9 mouse cellular contexts compared by ENCODE assay signal in the genomic region with DNA sequence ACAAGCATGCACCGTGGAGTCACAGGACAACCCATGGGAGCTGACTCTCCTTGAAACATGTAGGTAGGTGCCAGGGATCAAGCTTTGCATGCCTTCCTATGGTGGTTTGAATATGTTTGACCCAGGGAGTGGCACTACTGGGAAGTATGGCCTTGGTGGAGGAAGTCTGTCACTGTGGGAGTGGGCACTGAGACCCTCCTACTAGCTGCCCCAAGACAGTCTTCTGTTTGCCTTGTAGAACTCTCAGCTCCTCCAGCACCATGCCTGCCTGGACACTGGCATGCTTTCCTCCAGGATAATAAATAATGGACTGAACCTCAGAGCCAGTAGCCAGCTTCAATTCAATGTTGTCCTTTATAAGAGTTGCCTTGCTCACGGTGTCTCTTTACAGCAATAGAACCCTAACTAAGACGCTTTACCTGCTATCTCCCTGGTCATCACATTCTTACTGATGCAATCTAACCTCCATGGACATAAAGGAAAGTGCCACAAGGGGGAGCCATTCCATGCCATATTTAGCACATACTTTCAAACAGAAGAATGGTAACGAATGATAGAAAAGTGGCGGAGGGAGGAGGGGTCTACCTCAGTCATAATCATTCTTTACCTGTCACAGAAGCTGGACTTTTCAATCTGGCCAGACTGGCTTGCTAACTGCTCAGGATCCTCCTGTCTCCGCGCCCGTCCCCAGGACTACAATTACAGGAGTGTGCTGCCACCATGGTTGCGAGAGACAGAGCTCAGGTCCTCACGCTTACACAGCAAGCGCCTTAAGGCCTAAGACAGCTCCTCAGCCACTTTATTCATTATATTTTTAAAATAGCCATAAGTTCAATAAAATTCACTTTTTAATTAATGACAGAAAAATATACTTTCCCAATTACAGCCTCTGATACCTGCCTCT. TPM values are rescaled to one million over a fixed set of nuclear protein-coding genes. Genes with fewer than 3 reads are reported as not detected.
DNase-seq lines count a peak whose midpoint lies in the region; ATAC-seq and TF ChIP-seq lines count a peak whose summit lies in the region.
"Had no signal": no experiment of that assay in that cellular context is flagged by ENCODE, and none has a peak within 500 bp of the region (broad histone marks: within the 10 kb centered on the region; RNA-seq: fewer than 3 reads in every experiment).

No protein-coding gene starts in this region.

- 79% methylated on average over 11 of the region's 11 CpGs for WGBS in kidney, embryonic 14.5 days
- 75% methylated on average over 11 of the region's 11 CpGs for WGBS in limb, embryonic 11.5 days
- 69% methylated on average over 11 of the region's 11 CpGs for WGBS in stomach, postnatal 0 days

- no peaks in the 10 kb centered on the region for H3K36me3 ChIP-seq in kidney, embryonic 14.5 days (ENCODE audit: control insufficient read depth, insufficient read depth, low read length)
- H3K36me3 ChIP-seq in limb, embryonic 11.5 days (ENCODE audit: control insufficient read depth, insufficient read depth, low read length), result no peaks in the 10 kb centered on the region; the same call in 1 of the 2 replicates
- H3K36me3 ChIP-seq in stomach, postnatal 0 days (ENCODE audit: control insufficient read depth, insufficient read depth, low read length), result no peaks in the 10 kb centered on the region

- H3K9me3 ChIP-seq in kidney, embryonic 14.5 days (ENCODE audit: control insufficient read depth, low read length), result no peaks in the 10 kb centered on the region
- no peaks in the 10 kb centered on the region for H3K9me3 ChIP-seq in limb, embryonic 11.5 days (ENCODE audit: control insufficient read depth, low read length)
- H3K9me3 ChIP-seq in stomach, postnatal 0 days (ENCODE audit: control insufficient read depth, low read length), result no peaks in the 10 kb centered on the region
- H3K9me3 ChIP-seq: embryonic facial prominence, embryonic 13.5 days had no signal

- no peak overlapping the region for H3K27ac ChIP-seq in kidney, embryonic 14.5 days (ENCODE audit: low read depth, low read length)
- H3K27ac ChIP-seq in limb, embryonic 11.5 days (replicated peaks; ENCODE audit: low read depth, low read length), result no peak overlapping the region
- H3K27ac ChIP-seq in stomach, postnatal 0 days (replicated peaks), result no peak overlapping the region
- H3K27ac ChIP-seq: embryonic facial prominence, embryonic 13.5 days had no signal

- H3K4me1 ChIP-seq in kidney, embryonic 14.5 days (ENCODE audit: control insufficient read depth, insufficient read depth, low read length), result no peaks in the 10 kb centered on the region
- H3K4me1 ChIP-seq in limb, embryonic 11.5 days (ENCODE audit: control insufficient read depth, insufficient read depth, low read length), result no peaks in the 10 kb centered on the region
- no peaks in the 10 kb centered on the region for H3K4me1 ChIP-seq in stomach, postnatal 0 days (replicated peaks; ENCODE audit: control insufficient read depth, insufficient read depth)
- H3K4me1 ChIP-seq: embryonic facial prominence, embryonic 13.5 days had no signal

- H3K4me3 ChIP-seq in kidney, embryonic 14.5 days (ENCODE audit: low read length), result no peak overlapping the region
- H3K4me3 ChIP-seq in limb, embryonic 11.5 days (ENCODE audit: low read depth, low read length), result no peak overlapping the region
- no peak overlapping the region for H3K4me3 ChIP-seq in stomach, postnatal 0 days (ENCODE audit: low read depth, low read length)
- H3K4me3 ChIP-seq: embryonic facial prominence, embryonic 13.5 days had no signal

- peak; percentile 79 for DNase-seq in A20 (ENCODE audit: low read depth, low spot score)
- DNase-seq in gastrocnemius, postnatal 25 days, result peak; percentile 20
- DNase-seq in limb, embryonic 11.5 days (ENCODE audit: low spot score), result peak; percentile 66
- peak; percentile 57 for DNase-seq in stomach, postnatal 0 days (ENCODE audit: low spot score)

- no peaks in the 10 kb centered on the region for H3K27me3 ChIP-seq in kidney, embryonic 14.5 days (ENCODE audit: control insufficient read depth, insufficient read depth, low read length)
- H3K27me3 ChIP-seq in limb, embryonic 11.5 days (ENCODE audit: control insufficient read depth, insufficient read depth, low read length), result no peaks in the 10 kb centered on the region
- H3K27me3 ChIP-seq in stomach, postnatal 0 days (ENCODE audit: control insufficient read depth, insufficient read depth, low read length), result no peaks in the 10 kb centered on the region
- H3K27me3 ChIP-seq: embryonic facial prominence, embryonic 13.5 days had no signal

- ATAC-seq in activated CD4-positive, CD25-positive, alpha-beta regulatory T cell, adult 4 months, result peak; percentile 69
- peak; percentile 79 for ATAC-seq in common myeloid progenitor, adult 5-6 weeks (replicated peaks; ENCODE audit: low read depth, poor library complexity, severe bottlenecking)
- ATAC-seq in kidney, embryonic 14.5 days (ENCODE audit: low FRiP score, low TSS enrichment), result peak; percentile 28; the same call in 1 of the 2 replicates
- no peak for ATAC-seq in limb, embryonic 11.5 days (ENCODE audit: insufficient number of reproducible peaks, low FRiP score, low TSS enrichment, low read depth)
- ATAC-seq in monocyte, adult 5-6 weeks (replicated peaks; ENCODE audit: insufficient number of reproducible peaks, low FRiP score, low TSS enrichment, poor library complexity, severe bottlenecking), result peak; percentile 80
- ATAC-seq in stomach, postnatal 0 days (ENCODE audit: low FRiP score, low TSS enrichment), result 0 out of 2 replicates have a peak, but pooled peaks have one; percentile 45

- H3K4me2 ChIP-seq in kidney, embryonic 14.5 days (replicated peaks; ENCODE audit: low read depth, low read length), result no peak overlapping the region
- H3K4me2 ChIP-seq in limb, embryonic 11.5 days (ENCODE audit: low read depth, severe bottlenecking), result no peak overlapping the region
- no peak overlapping the region for H3K4me2 ChIP-seq in stomach, postnatal 0 days (replicated peaks; ENCODE audit: low read depth)
- H3K4me2 ChIP-seq: embryonic facial prominence, embryonic 13.5 days had no signal

- TF ChIP-seq EP300 in stomach, postnatal 0 days (optimal IDR thresholded peaks at IDR 0.05), result no peak

- peak; percentile 93 for TF ChIP-seq CTCF in stomach, postnatal 0 days (IDR thresholded peaks at IDR 0.05; ENCODE audit: low read depth)

- no peak overlapping the region for H3K9ac ChIP-seq in kidney, embryonic 14.5 days (ENCODE audit: low read depth, low read length)
- H3K9ac ChIP-seq in limb, embryonic 11.5 days (ENCODE audit: low read length), result no peak overlapping the region
- H3K9ac ChIP-seq in stomach, postnatal 0 days (ENCODE audit: low read length), result no peak overlapping the region
- H3K9ac ChIP-seq: embryonic facial prominence, embryonic 13.5 days had no signal

RNA-seq across cellular contexts. Expression of a gene that starts 31.6 kb away (rescaled TPM):
- 10 to 100 TPM; 50.2 to 53.9 TPM for polyA plus RNA-seq in activated CD4-positive, CD25-positive, alpha-beta regulatory T cell, adult 4 months (2017; shearing (Covaris generic))
- 14.2 and 15.7 TPM in 2 replicates for total RNA-seq in common myeloid progenitor, adult 5-6 weeks (2017)
- 10 to 100 TPM; 14.5 to 18.0 TPM for total RNA-seq in gastrocnemius, postnatal 25 days (2021)
- polyA plus RNA-seq in kidney, embryonic 14.5 days (2014; fragmentation: Nextera tagmentation; extraction: Ambion mirVana), result 48.0 and 65.9 TPM in 2 replicates
- polyA plus RNA-seq in limb, embryonic 11.5 days (2014; fragmentation: Nextera tagmentation; extraction: Ambion mirVana), result 46.1 and 51.4 TPM in 2 replicates
- 9.7 to 19.7 TPM (median 12.5 TPM) in 3 replicates for total RNA-seq in monocyte, adult 5-6 weeks (2017)
- polyA plus RNA-seq in stomach, postnatal 0 days (2015; fragmentation: Nextera tagmentation; extraction: Ambion mirVana), result 43.7 and 44.6 TPM in 2 replicates

RNA-seq across cellular contexts. Expression of a gene that starts 31.7 kb away (rescaled TPM):
- 10 to 100 TPM; 41.5 to 45.4 TPM for polyA plus RNA-seq in activated CD4-positive, CD25-positive, alpha-beta regulatory T cell, adult 4 months (2017; shearing (Covaris generic))
- total RNA-seq in common myeloid progenitor, adult 5-6 weeks (2017), result 30.0 and 36.5 TPM in 2 replicates
- total RNA-seq in gastrocnemius, postnatal 25 days (2021), result 100 to 1,000 TPM; 134 to 156 TPM
- polyA plus RNA-seq in kidney, embryonic 14.5 days (2014; fragmentation: Nextera tagmentation; extraction: Ambion mirVana), result 8.2 and 18.9 TPM in 2 replicates
- polyA plus RNA-seq in limb, embryonic 11.5 days (2014; fragmentation: Nextera tagmentation; extraction: Ambion mirVana), result 17.7 and 21.2 TPM in 2 replicates
- 33.4 to 43.6 TPM (median 39.7 TPM) in 3 replicates for total RNA-seq in monocyte, adult 5-6 weeks (2017)
- 5.1 and 5.3 TPM in 2 replicates for polyA plus RNA-seq in stomach, postnatal 0 days (2015; fragmentation: Nextera tagmentation; extraction: Ambion mirVana)

RNA-seq across cellular contexts. Expression of a gene that starts 42.6 kb away (rescaled TPM):
- polyA plus RNA-seq in activated CD4-positive, CD25-positive, alpha-beta regulatory T cell, adult 4 months (2017; shearing (Covaris generic)), result 10 to 100 TPM; 27.9 to 38.5 TPM
- total RNA-seq in common myeloid progenitor, adult 5-6 weeks (2017), result 35.1 and 54.1 TPM in 2 replicates
- total RNA-seq in gastrocnemius, postnatal 25 days (2021), result 1 to 10 TPM; 6.4 to 7.8 TPM
- 9.3 and 9.8 TPM in 2 replicates for polyA plus RNA-seq in kidney, embryonic 14.5 days (2014; fragmentation: Nextera tagmentation; extraction: Ambion mirVana)
- 6.8 and 7.1 TPM in 2 replicates for polyA plus RNA-seq in limb, embryonic 11.5 days (2014; fragmentation: Nextera tagmentation; extraction: Ambion mirVana)
- total RNA-seq in monocyte, adult 5-6 weeks (2017), result 46.5 to 65.5 TPM (median 51.9 TPM) in 3 replicates
- polyA plus RNA-seq in stomach, postnatal 0 days (2015; fragmentation: Nextera tagmentation; extraction: Ambion mirVana), result 3.4 and 3.7 TPM in 2 replicates

Comparison
In these comparisons a context has a peak if more than half of its experiments do, and no peak if none do; other contexts are left out.
1. DNase-seq: peak in every context shown above with its lines; median percentile 79 in A20; 66 in limb, embryonic 11.5 days; 57 in stomach, postnatal 0 days; 20 in gastrocnemius, postnatal 25 days.